Mouse (Mus musculus) megakaryocyte-erythroid progenitor cell, adult 5-6 weeks (primary cell): Measurements from ENCODE around the gene Cdh4. TPM values are rescaled to one million over a fixed set of nuclear protein-coding genes. Genes with fewer than 3 reads are reported as not detected.

Source experiments
- ATAC-seq: replicated peaks from 2 replicates; pipeline ENCODE4 v1.8.0; 2016; ENCODE audit warnings: mild to moderate bottlenecking, inconsistent platforms; ENCODE audit not compliant: severe bottlenecking, poor library complexity, low FRiP score, low TSS enrichment
- total RNA-seq, 2 experiments: library from RNA; stranded (forward) in 1 of 2; stranded (reverse) in 1 of 2; fragments of 200-1000, 215-1000 nt in 1 of 2; fragments of >200 nt in 1 of 2; fragmentation: Nextera tagmentation in 1 of 2; gene quantifications; 2 replicates each; pipeline ENCODE4 v1.2.3; 2014 to 2017

The Cdh4 gene
- total RNA-seq, 2 experiments from 2014 or later = not detected

- peak; percentile 28; the same call in 1 of the 2 replicates for ATAC-seq
Measured at GRCm38 (mm10) chr2:179873315-179873714, 431.1 kb downstream of the Cdh4 start.

- peak; percentile 68 for ATAC-seq
Measured at GRCm38 (mm10) chr2:179875147-179875546, 432.9 kb downstream of the Cdh4 start.

GRCm38 (mm10) chr2:179877551-179878215, 435.5 kb downstream of the Cdh4 start:
- no peak for ATAC-seq

GRCm38 (mm10) chr2:179884561-179884960, 442.3 kb downstream of the Cdh4 start:
- ATAC-seq = no peak

- no peak for ATAC-seq
Measured at GRCm38 (mm10) chr2:179891048-179891447, 448.8 kb downstream of the Cdh4 start.

GRCm38 (mm10) chr2:179896949-179897348, 454.7 kb downstream of the Cdh4 start:
- no peak for ATAC-seq

- no peak for ATAC-seq
Measured at GRCm38 (mm10) chr2:179912911-179913310, 470.7 kb downstream of the Cdh4 start.

GRCm38 (mm10) chr2:179913349-179913748, 471.1 kb downstream of the Cdh4 start:
- no peak for ATAC-seq

GRCm38 (mm10) chr2:179914246-179914645, 472.0 kb downstream of the Cdh4 start:
- no peak for ATAC-seq

- ATAC-seq = peak; percentile 82
Measured at GRCm38 (mm10) chr2:179916877-179917673, 474.8 kb downstream of the Cdh4 start.

GRCm38 (mm10) chr2:179920042-179920441, 477.8 kb downstream of the Cdh4 start:
- no peak for ATAC-seq

- ATAC-seq = no peak
Measured at GRCm38 (mm10) chr2:179921021-179921653, 478.9 kb downstream of the Cdh4 start.

- ATAC-seq = no peak
Measured at GRCm38 (mm10) chr2:179924038-179924437, 481.8 kb downstream of the Cdh4 start.

GRCm38 (mm10) chr2:179929166-179929565, 486.9 kb downstream of the Cdh4 start:
- no peak for ATAC-seq

- ATAC-seq = no peak
Measured at GRCm38 (mm10) chr2:179931741-179932140, 489.5 kb downstream of the Cdh4 start.

GRCm38 (mm10) chr2:179934165-179934564, 491.9 kb downstream of the Cdh4 start:
- no peak for ATAC-seq

GRCm38 (mm10) chr2:179937091-179937490, 494.9 kb downstream of the Cdh4 start:
- ATAC-seq = 0 out of 2 replicates have a peak, but pooled peaks have one; percentile 4

GRCm38 (mm10) chr2:179941696-179942095, 499.5 kb downstream of the Cdh4 start:
- no peak for ATAC-seq

GRCm38 (mm10) chr2:179945051-179945450, 502.8 kb downstream of the Cdh4 start:
- ATAC-seq = no peak

GRCm38 (mm10) chr2:179946496-179946895, 504.3 kb downstream of the Cdh4 start:
- no peak for ATAC-seq
